7 mouse cellular contexts compared by ENCODE assay signal in the genomic region with DNA sequence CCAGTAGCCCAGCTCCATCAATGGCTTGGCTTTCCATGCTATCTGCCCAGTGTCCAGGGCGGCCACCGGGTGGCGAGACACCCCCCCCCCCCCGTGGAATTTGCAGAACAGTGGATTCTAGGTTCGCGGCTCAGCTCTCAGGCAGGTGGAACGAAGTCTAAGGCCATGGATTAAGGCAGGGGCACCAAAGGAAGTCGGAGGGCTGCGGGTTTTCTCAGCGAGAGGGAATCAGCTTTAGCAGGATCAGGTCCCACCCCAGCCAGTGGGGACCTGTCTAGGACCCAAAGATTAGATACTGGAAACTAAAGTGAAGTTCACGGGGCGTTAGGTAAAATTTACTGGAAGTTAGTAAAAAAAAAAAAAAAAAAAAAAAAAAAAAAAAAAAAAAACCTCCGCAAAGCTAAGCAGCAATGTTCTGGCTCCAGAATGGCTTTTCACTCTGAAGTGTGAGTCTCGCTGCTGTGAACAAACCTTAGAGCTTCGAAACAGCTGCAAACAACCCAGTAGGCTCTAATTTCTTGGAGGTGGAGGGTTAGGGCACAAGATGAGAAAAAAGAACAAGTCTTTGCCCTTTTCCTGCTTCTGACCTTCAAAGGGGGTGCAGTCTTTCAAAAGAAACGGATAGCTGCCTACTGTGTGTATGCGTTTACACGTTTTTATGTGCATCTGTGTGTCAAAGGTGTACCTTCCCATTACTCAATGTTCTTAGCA. TPM values are rescaled to one million over a fixed set of nuclear protein-coding genes. Genes with fewer than 3 reads are reported as not detected.
DNase-seq lines count a peak whose midpoint lies in the region; ATAC-seq and TF ChIP-seq lines count a peak whose summit lies in the region.

No protein-coding gene starts in this region.

- no peak overlapping the region; the same call in 1 of the 2 replicates for H3K4me3 ChIP-seq in testis, adult 2 months (ENCODE audit: control insufficient read depth, low read depth, low read length)
- peak overlapping the region; percentile 40 for H3K4me3 ChIP-seq in hindbrain, embryonic 13.5 days
- no peak overlapping the region; the same call in 1 of the 2 replicates for H3K4me3 ChIP-seq in liver, embryonic 15.5 days (replicated peaks)

- no peaks in the 10 kb centered on the region for H3K9me3 ChIP-seq in hindbrain, embryonic 13.5 days
- no peaks in the 10 kb centered on the region for H3K9me3 ChIP-seq in liver, embryonic 15.5 days (replicated peaks)

- peak overlapping the region; percentile 54 for H3K27ac ChIP-seq in testis, adult 2 months (ENCODE audit: control insufficient read depth, insufficient read depth, low read depth, low read length)
- H3K27ac ChIP-seq in hindbrain, embryonic 13.5 days, result peak overlapping the region; percentile 85
- H3K27ac ChIP-seq in liver, embryonic 15.5 days (replicated peaks), result no peak overlapping the region

- H3K9ac ChIP-seq in hindbrain, embryonic 13.5 days, result peak overlapping the region; percentile 72
- H3K9ac ChIP-seq in liver, embryonic 15.5 days, result no peak overlapping the region

- no peaks in the 10 kb centered on the region for H3K36me3 ChIP-seq in testis, adult 2 months (ENCODE audit: control insufficient read depth, insufficient read depth, low read length)
- no peaks in the 10 kb centered on the region for H3K36me3 ChIP-seq in hindbrain, embryonic 13.5 days
- no peaks in the 10 kb centered on the region for H3K36me3 ChIP-seq in liver, embryonic 15.5 days (replicated peaks)

- peaks cover 12% of the 10 kb centered on the region for H3K4me1 ChIP-seq in testis, adult 2 months (ENCODE audit: control insufficient read depth, insufficient read depth, low read length)
- peaks cover 39% of the 10 kb centered on the region for H3K4me1 ChIP-seq in hindbrain, embryonic 13.5 days (replicated peaks)
- no peaks in the 10 kb centered on the region for H3K4me1 ChIP-seq in liver, embryonic 15.5 days (replicated peaks)

- H3K27me3 ChIP-seq in testis, adult 2 months (ENCODE audit: control insufficient read depth, insufficient read depth, low read length), result no peaks in the 10 kb centered on the region
- peaks cover 69% of the 10 kb centered on the region for H3K27me3 ChIP-seq in hindbrain, embryonic 13.5 days
- H3K27me3 ChIP-seq in liver, embryonic 15.5 days, result peaks cover 57% of the 10 kb centered on the region

- WGBS in hindbrain, embryonic 13.5 days, result 5% methylated on average over 18 of the region's 18 CpGs
- 6% methylated on average over 18 of the region's 18 CpGs for WGBS in liver, embryonic 15.5 days (ENCODE audit: insufficient replicate concordance)

- no peak for DNase-seq in testis, postnatal 14 days (ENCODE audit: low spot score)
- DNase-seq in cerebellum, adult 9-11 months, result no peak
- DNase-seq in thymus, postnatal 4 days, result no peak
- DNase-seq in lung, postnatal 36 days, result no peak

- TF ChIP-seq CTCF in testis, adult 2 months (IDR thresholded peaks at IDR 0.05; ENCODE audit: control insufficient read depth, insufficient read depth, insufficient replicate concordance, low read depth, low read length), result no peak

- no peak for ATAC-seq in hindbrain, embryonic 13.5 days (ENCODE audit: low FRiP score)
- ATAC-seq in liver, embryonic 15.5 days (ENCODE audit: insufficient read depth), result no peak

- peak overlapping the region; percentile 65 for H3K4me2 ChIP-seq in hindbrain, embryonic 13.5 days
- peak overlapping the region; percentile 53 for H3K4me2 ChIP-seq in liver, embryonic 15.5 days

- no peak for TF ChIP-seq POLR2A in testis, adult 2 months (IDR thresholded peaks at IDR 0.05; ENCODE audit: control insufficient read depth, low read depth, low read length)

RNA-seq across cellular contexts. Expression of a gene that starts 4.2 kb away (rescaled TPM):
- polyA plus RNA-seq in testis, adult 2 months (2012; rRNA removed), result 11.3 and 14.8 TPM in 2 replicates
- 118 and 134 TPM in 2 replicates for polyA plus RNA-seq in hindbrain, embryonic 13.5 days (2015; fragmentation: Nextera tagmentation; extraction: Ambion mirVana)
- polyA plus RNA-seq in liver, embryonic 15.5 days (2015; fragmentation: Nextera tagmentation; extraction: Ambion mirVana), result 6.5 and 6.7 TPM in 2 replicates
